Mouse (Mus musculus): Measurements from ENCODE around the gene Usmg5. TPM values are rescaled to one million over a fixed set of nuclear protein-coding genes. Genes with fewer than 3 reads are reported as not detected.
"Not testable (repeated sequence)": the region's sequence is repeated elsewhere in the genome, so short reads cannot be mapped to it uniquely, and the experiment has no call there.

Usmg5 gene
- polyA plus RNA-seq (2012; rRNA removed) (498 and 671 TPM in 2 replicates), polyA plus RNA-seq (2014; fragmentation: Nextera tagmentation; extraction: Ambion mirVana) (1,023 and 1,208 TPM in 2 replicates)

DNA sequence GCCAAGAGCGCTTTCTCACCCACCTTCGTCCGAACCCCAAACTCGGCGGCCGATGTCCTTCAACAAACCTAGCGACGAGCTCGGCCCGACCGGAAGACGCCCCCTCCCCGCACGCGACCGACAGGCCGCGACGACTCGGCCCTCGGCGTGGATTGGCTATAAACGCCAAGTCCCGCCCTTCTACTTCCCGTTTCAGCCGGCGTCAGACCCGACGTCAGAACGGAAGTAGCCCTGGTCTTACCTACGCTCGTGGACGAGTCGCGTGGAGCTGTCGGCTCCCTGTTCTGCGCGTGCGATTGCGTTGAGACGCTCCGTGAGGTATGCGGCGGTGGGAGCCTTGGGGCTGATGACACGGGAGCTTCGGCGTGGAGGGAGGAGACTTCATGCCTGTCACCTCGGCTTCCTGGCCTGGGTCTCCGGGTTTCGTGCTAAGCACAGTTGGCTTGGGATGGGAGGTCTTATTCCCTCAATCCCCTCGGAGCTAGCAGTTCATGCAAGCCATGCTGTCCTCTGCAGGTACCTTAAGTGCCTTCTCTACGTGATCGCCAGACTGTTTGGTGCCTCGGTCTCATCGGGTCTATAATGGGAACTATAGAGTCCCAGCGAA lies at the start of gene Usmg5, which contains the start of gene Pdcd11:
TSS of gene Usmg5 (minus strand) at position 98 of the 607 bp plus-strand sequence.
TSS of gene Pdcd11 (plus strand) at position 219 of the 607 bp plus-strand sequence.
- Histone ChIP-seq H3K4me2 (replicated peaks; ENCODE audit: low read depth, low read length, severe bottlenecking) (peak within 1 kb of the TSS; percentile 91), H3K27me3 (ENCODE audit: control insufficient read depth, insufficient read depth, low read length) (no peaks in the 10 kb centered on the region), H3K27ac (replicated peaks; ENCODE audit: low read depth, low read length) (peak within 1 kb of the TSS; percentile 79), H3K4me3 (replicated peaks; ENCODE audit: low read length) (peak within 1 kb of the TSS; percentile 94), H3K4me1 (ENCODE audit: control insufficient read depth, insufficient read depth, low read length) (peaks cover 10% of the 10 kb centered on the region), H3K9me3 (ENCODE audit: control insufficient read depth, low read length) (no peaks in the 10 kb centered on the region), H3K9ac (ENCODE audit: low read depth, low read length, severe bottlenecking) (peak within 1 kb of the TSS; percentile 93), H3K36me3 (ENCODE audit: control insufficient read depth, insufficient read depth, low read length) (peaks cover 39% of the 10 kb centered on the region)
- peak; percentile 66; the same call in 1 of the 2 replicates for TF ChIP-seq POLR2A (IDR thresholded peaks at IDR 0.05; ENCODE audit: borderline replicate concordance, extremely low read depth, insufficient read depth, insufficient read length)
- 2% methylated on average over 54 of the region's 56 CpGs for WGBS
- peak; percentile 100 for ATAC-seq (ENCODE audit: low FRiP score, low read depth)
- DNase-seq (ENCODE audit: low spot score): peak; percentile 96

GRCm38 (mm10) chr19:47139611-47140010 lies 49.2 kb upstream of the Usmg5 start:
- H3K4me3 ChIP-seq (replicated peaks; ENCODE audit: low read length); DNase-seq (ENCODE audit: low spot score); H3K9me3 ChIP-seq (ENCODE audit: control insufficient read depth, low read length); H3K36me3 ChIP-seq (ENCODE audit: control insufficient read depth, insufficient read depth, low read length); H3K27ac ChIP-seq (replicated peaks; ENCODE audit: low read depth, low read length); H3K4me2 ChIP-seq (replicated peaks; ENCODE audit: low read depth, low read length, severe bottlenecking); ATAC-seq (ENCODE audit: low FRiP score, low read depth); H3K9ac ChIP-seq (ENCODE audit: low read depth, low read length, severe bottlenecking); H3K27me3 ChIP-seq (ENCODE audit: control insufficient read depth, insufficient read depth, low read length): not testable (repeated sequence)
- 20% methylated on average over 7 of the region's 7 CpGs for WGBS
- H3K4me1 ChIP-seq (ENCODE audit: control insufficient read depth, insufficient read depth, low read length): peaks cover 21% of the 10 kb centered on the region

DNA sequence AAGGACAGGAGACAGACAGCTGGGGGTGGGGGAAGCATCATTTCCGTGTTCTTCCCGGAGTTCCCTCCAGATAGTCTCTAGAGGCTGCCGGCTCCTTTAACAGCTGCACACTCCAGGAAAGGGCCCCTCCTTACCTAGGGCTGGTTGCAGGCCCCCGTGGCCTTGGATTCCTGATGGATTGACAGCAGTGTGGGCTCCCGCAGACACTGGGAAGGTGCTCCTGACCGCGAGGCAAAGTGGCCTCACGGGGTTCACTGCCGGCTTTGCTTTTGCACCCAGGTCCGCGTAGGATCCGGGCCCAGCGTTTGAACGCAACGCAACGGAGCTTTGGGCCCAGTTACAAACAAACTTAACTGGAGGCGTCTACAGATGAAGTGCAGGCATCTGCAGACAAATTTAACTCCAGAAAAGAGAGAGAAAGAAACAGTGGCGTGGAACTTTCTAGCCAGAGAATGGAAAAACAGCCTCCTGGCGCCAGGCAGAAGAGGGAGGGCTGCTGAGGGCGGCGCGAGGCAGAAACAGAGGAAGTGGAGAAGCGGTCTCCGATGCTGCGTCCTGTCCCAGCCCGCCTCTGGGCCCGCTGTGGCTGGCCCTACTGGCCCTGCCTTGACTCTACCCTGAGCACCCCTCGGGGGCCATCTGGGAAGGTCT lies 47.4 kb upstream of the Usmg5 start, which contains the start of gene Calhm2:
TSS of gene Calhm2 (minus strand) at position 524 of the 651 bp plus-strand sequence.
- Histone ChIP-seq H3K36me3 (ENCODE audit: control insufficient read depth, insufficient read depth, low read length) (peaks cover 13% of the 10 kb centered on the region), H3K4me3 (replicated peaks; ENCODE audit: low read length) (peak within 1 kb of the TSS; percentile 40), H3K27me3 (ENCODE audit: control insufficient read depth, insufficient read depth, low read length) (no peaks in the 10 kb centered on the region), H3K4me2 (replicated peaks; ENCODE audit: low read depth, low read length, severe bottlenecking) (peak within 1 kb of the TSS; percentile 60), H3K27ac (replicated peaks; ENCODE audit: low read depth, low read length) (peak within 1 kb of the TSS; percentile 72), H3K9me3 (ENCODE audit: control insufficient read depth, low read length) (no peaks in the 10 kb centered on the region), H3K4me1 (ENCODE audit: control insufficient read depth, insufficient read depth, low read length) (peaks cover 21% of the 10 kb centered on the region), H3K9ac (ENCODE audit: low read depth, low read length, severe bottlenecking) (peak within 1 kb of the TSS; percentile 62)
- ATAC-seq (ENCODE audit: low FRiP score, low read depth): peak; percentile 67
- 3% methylated on average over 27 of the region's 28 CpGs for WGBS
- peak; percentile 59 for DNase-seq (ENCODE audit: low spot score)
- no peak for TF ChIP-seq POLR2A (IDR thresholded peaks at IDR 0.05; ENCODE audit: borderline replicate concordance, extremely low read depth, insufficient read depth, insufficient read length)

DNA sequence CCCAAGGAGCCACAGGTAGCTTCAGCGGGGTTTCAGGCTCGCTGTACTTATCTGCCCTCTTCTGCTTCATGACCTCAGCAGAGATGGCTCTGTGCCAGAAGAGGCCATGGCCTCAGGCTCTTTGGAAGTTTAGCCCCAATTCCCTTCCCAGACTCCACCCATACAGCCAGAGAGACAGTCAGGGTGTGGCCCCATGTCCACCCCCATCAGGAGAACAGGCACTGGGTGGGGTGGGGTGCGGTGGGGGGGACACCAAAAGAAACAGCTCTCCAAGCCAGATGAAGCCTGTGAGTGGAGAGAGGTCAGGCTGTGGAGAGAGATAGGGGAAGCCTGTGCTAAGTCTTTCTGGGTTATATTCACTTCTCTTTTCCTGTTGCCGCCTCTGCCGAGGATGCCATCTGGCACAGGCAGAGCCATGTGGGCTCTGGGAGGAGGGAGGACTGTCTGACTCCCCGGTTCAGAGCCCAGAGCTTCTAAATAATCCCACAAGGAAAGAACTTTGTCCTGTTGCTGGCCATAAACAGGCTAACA lies 46.7 kb upstream of the Usmg5 start:
- H3K27ac ChIP-seq (replicated peaks; ENCODE audit: low read depth, low read length): 0 out of 2 replicates have a peak overlapping the region, but pooled peaks have one; percentile 72
- no peak for DNase-seq (ENCODE audit: low spot score)

DNA sequence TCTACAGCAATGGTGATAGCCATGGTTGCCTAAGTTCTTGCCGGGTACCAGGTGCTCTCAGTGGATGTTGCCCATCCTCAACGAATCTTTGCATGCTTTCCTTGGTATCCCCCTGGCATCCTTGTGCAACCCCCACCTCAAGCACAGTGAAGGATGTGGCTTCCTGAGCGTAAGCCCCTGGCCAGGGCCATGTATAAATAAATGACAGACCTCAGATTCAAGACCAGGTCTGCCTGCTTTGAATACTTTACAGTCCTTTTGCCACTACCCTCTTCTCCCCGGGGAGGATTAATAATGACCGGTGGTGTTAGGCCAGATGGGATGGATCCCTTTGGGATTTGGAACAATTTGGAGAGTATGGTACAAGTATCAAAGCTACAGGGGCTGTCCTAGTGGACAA lies 45.7 kb upstream of the Usmg5 start:
- DNase-seq (ENCODE audit: low spot score): no peak
- Histone ChIP-seq H3K27ac (replicated peaks; ENCODE audit: low read depth, low read length) (no peak overlapping the region), H3K36me3 (ENCODE audit: control insufficient read depth, insufficient read depth, low read length) (peaks cover 30% of the 10 kb centered on the region), H3K9ac (ENCODE audit: low read depth, low read length, severe bottlenecking) (no peak overlapping the region), H3K27me3 (ENCODE audit: control insufficient read depth, insufficient read depth, low read length) (no peaks in the 10 kb centered on the region), H3K4me1 (ENCODE audit: control insufficient read depth, insufficient read depth, low read length) (peaks cover 21% of the 10 kb centered on the region), H3K9me3 (ENCODE audit: control insufficient read depth, low read length) (no peaks in the 10 kb centered on the region), H3K4me3 (replicated peaks; ENCODE audit: low read length) (no peak overlapping the region), H3K4me2 (replicated peaks; ENCODE audit: low read depth, low read length, severe bottlenecking) (no peak overlapping the region)
- no peak for TF ChIP-seq POLR2A (IDR thresholded peaks at IDR 0.05; ENCODE audit: borderline replicate concordance, extremely low read depth, insufficient read depth, insufficient read length)
- ATAC-seq (ENCODE audit: low FRiP score, low read depth): no peak
- WGBS: 85% methylated on average over 5 of the region's 5 CpGs

More for the DNA sequence above, 46.7 kb upstream of the Usmg5 start:
- Histone ChIP-seq H3K27me3 (ENCODE audit: control insufficient read depth, insufficient read depth, low read length) (no peaks in the 10 kb centered on the region), H3K4me3 (replicated peaks; ENCODE audit: low read length) (peak overlapping the region; percentile 40), H3K9me3 (ENCODE audit: control insufficient read depth, low read length) (no peaks in the 10 kb centered on the region), H3K36me3 (ENCODE audit: control insufficient read depth, insufficient read depth, low read length) (peaks cover 21% of the 10 kb centered on the region), H3K9ac (ENCODE audit: low read depth, low read length, severe bottlenecking) (peak overlapping the region; percentile 62), H3K4me1 (ENCODE audit: control insufficient read depth, insufficient read depth, low read length) (peaks cover 21% of the 10 kb centered on the region), H3K4me2 (replicated peaks; ENCODE audit: low read depth, low read length, severe bottlenecking) (peak overlapping the region; percentile 60)
- WGBS: 10% methylated on average over 6 of the region's 6 CpGs
- ATAC-seq (ENCODE audit: low FRiP score, low read depth): no peak
- TF ChIP-seq POLR2A (IDR thresholded peaks at IDR 0.05; ENCODE audit: borderline replicate concordance, extremely low read depth, insufficient read depth, insufficient read length): no peak

Data from limb, embryonic 14.5 days (tissue).